Mouse (Mus musculus) E14TG2a.4 (cell line): ENCODE results near the gene Ghitm.

Source experiments
- CTCF ChIP-seq: conservative IDR thresholded peaks from 2 replicates; pipeline ENCODE4 v1.5.1; 2014; ENCODE audit warnings: low read length
- NANOG ChIP-seq: IDR thresholded peaks from 2 replicates; pipeline ENCODE4 v1.6.1; 2014; ENCODE audit warnings: borderline replicate concordance, low read length, mixed read lengths
- POU5F1 ChIP-seq: IDR thresholded peaks from 2 replicates; pipeline ENCODE4 v1.6.1; 2014; ENCODE audit warnings: low read length, borderline replicate concordance

GRCm38 (mm10) chr14:37135127-37135593 is at the start of gene Ghitm:
- TF ChIP-seq CTCF: no peak
- TF ChIP-seq NANOG: no peak
- no peak for TF ChIP-seq POU5F1
